Mouse (Mus musculus): ENCODE results near the gene Gm13283. TPM values are rescaled to one million over a fixed set of nuclear protein-coding genes. Genes with fewer than 3 reads are reported as not detected.
"Not testable (repeated sequence)": the region's sequence is repeated elsewhere in the genome, so short reads cannot be mapped to it uniquely, and the experiment has no call there.

Gene Gm13283
- not detected in 2 replicates for total RNA-seq (2021)
- long read RNA-seq, result 0 reads

DNA sequence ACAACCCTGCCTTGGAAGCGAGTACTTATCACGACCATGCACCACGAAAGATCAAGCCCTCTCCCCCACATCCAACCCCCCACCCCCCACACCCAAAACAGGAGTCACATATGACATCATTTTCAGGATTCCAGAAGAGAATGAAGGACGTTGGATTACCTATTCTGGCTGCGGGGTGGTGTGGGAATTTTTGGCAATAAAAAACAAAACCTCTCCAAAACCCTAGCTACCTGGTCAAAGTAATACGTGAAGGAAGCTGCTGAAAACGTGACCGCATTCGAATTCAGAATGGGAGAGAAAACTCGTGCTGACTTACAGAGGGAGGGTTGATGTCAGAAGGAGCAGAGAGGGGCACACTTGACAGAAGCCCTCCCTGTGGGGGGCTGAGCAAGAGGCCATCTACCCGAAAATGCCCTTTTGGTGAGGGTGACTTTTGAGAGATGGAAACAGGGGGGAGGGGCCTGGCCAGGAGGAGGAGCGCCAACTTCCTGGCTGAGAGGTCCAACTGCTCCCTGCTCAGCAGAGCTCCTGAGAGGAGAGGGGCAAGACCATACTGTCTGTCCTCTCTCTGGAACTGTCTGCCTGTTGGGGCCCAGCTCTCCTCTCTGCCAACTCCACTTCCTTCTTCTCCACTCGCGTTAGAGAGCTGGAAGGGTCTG, at the start of gene Gm13283:
Gene Gm13283, plus strand, starts transcription at position 510 of the 659 bp plus-strand sequence.
- DNase-seq, result not testable (repeated sequence)

DNA sequence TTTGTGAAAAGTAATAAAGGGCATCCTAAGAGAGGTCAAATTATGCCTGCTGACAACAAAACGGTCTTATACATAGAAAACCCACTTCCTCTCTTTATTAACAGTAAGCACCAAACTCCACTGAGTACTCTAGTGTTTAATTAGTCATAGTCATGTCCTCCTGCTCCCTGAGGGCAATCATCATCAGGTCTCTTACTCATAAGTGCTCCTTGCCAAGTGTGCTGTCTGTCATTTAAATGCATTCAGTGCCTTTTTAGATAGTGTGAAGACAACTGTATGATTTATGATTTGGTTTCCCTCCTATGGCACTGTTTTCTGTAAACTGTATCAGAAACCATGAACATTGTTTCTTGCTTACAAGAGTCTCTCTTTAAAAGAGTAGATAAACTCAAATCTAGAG, 45.6 kb upstream of the Gm13283 start:
- no peak for DNase-seq

DNA sequence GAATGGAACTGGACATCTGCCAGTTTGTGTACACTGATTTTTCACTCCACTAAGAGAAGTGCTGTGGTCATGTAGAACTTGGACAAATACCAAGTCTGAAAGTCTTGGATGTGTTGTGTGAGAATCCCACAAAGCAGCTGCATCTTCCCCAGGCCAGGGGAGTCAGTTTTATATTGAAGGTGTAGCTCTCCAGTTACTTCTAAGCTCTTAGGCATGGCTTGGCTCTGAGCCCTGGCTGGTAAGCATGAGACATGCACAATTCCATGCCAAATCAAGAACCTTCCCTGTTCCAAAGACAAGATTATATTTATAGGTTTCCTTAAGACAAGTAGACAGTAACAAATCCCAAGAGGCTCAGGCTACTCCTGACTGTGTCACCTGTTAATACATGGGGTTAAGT, 44.9 kb upstream of the Gm13283 start:
- peak; percentile 48 for DNase-seq

DNA sequence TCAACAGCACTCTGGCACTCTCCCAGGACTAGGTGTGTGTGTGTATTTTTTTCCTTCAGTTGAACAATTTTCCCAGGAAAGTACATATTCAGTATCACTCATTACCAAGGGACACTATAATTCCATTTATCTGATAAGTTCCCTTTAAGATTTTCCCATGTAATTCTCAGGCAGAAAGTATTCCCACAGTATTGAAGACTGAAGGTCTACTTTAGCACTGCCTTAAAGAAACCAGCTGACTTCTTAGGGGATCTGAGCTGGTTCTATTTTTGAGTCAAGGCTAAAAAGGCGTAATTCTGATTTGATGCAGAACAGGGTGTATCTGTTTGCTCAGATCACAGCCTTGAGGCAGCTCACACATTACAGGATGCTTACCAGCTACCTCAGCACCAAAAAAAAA, 41.2 kb upstream of the Gm13283 start:
- no peak for DNase-seq

DNA sequence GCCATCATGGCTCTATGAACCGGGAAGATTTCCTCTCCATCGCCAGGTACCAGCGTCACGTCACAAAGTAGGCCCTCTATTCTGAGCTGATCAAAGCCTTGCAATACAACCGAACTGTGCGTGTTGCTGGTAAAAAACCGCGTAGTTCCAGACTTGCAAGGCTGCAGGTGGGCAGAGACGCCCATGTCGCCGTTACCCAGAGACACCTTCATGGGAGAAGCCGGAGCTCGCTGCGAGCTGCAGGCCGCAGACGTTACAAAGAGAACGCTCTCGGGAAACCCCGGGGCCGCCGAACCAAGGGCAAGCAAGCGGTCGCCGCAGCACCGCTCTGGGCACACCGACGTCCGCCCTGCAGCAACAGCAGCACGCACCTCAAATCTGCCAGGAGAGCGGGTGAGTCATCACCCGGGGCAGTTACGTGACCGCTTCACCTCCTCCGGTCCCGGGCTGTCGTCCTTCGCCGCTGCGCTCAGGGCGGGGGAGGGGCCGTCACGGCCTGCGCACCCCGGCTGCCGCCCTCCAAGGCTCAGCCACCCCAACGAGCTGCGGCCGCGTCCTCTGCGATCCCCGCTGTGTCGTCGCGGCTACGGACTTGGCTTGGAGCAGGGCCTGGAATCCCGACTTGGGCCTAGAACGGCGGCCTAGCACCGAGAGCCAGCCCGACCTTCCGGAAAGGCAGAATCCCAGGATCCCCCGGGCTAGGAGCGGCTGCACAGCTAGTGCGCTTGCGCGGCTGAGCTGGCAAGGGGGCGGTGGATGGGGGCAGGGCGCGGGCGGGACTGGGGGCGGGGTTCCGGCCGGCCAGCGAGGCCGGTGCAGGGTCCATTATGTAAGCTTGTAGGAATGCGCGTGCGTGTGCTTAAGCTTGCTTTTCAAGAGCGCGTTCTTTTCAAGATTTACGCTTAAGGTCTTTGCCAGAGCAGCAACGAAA, 37.9 kb upstream of the Gm13283 start, which contains the start of the genes Gm26566 and Klhl9:
Gene Gm26566, plus strand, starts transcription at position 15 of the 931 bp plus-strand sequence.
Gene Klhl9, minus strand, starts transcription at position 675 of the 931 bp plus-strand sequence.
- DNase-seq, result peak; percentile 96

DNA sequence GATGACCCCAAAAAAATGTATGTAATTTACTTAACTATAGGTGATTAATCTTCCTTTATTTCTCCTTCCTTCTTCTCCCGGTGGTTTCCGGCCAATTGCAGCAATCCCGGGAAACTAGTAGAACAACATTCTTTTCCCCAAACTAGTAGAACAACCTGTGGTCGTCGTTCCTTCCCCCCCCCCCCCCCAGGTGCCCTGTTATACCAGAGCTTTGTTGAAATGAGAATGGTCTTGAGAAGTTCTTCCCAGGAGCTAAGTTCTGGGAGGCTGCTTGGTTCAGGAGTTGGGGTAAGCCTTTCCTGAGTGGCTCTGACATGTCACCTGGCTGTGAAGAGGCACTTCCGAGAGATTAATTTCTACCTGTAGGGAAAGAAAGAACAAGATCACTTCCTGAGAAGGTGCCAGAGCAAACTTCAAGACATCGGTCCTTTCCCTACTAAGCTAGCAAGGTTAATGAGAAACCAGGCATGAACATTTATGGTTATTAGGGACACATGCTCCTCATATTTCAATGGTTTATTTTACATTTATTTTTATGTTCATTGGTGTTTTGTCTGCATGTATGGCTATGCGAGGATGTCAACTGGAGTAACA, 36.3 kb upstream of the Gm13283 start:
- no peak for DNase-seq

DNA sequence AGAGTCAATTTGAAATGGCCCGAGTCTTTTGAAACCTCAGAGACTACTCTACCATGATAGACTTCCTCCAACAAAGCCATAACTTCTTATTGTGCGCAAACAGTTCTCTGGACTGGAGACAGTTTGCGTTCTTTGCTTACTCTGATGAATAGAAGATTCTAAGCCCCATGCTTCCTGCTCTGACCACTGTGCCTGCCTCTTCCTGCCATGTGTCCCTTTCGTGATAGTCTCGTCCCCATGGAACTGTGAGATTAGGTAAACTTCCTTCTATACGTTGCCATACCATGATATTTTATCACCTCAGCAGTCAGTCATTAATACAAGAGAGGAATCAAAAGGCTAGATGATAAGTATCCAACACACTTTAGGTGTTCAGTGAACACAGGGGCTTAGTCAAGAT, 33.2 kb upstream of the Gm13283 start:
- no peak for DNase-seq

DNA sequence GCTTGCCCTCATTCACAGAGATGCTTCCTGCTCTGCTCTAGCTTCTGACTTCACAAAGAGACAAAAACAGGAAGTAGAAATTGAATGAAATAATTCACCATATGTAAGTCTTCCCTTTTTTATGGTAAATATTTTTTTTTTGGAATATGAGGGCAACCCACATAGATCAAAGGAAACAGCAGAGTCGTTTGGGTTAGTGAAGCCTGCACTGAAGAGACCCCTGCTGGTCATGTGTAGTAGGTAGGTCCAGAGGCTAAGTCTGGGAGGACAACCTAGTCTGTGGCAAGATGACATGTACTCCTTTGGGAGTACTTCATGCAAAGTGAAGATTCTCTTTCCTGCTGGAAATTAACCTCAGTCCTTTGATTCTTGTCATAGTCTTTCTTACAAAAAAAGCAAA, 32.6 kb upstream of the Gm13283 start:
- peak; percentile 28 for DNase-seq

DNA sequence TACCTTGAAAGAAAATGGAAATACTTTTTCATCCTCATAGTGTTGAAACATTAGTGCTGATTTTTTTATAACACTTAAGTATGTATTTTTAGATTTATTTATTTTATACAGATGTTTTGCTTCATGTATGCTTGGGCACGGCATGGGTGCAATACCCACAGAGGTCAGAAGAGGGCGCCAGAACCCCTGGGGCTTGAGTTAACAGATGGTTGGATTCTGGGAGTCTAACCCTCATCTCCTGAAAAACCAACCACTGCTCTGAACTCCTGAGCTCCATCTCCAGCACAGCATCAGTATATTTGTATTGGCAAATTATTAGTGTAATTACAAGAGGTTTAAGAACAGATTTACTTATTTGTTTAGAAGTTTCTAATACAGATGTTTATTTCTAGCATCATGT, 21.4 kb upstream of the Gm13283 start:
- DNase-seq, result peak; percentile 75

DNA sequence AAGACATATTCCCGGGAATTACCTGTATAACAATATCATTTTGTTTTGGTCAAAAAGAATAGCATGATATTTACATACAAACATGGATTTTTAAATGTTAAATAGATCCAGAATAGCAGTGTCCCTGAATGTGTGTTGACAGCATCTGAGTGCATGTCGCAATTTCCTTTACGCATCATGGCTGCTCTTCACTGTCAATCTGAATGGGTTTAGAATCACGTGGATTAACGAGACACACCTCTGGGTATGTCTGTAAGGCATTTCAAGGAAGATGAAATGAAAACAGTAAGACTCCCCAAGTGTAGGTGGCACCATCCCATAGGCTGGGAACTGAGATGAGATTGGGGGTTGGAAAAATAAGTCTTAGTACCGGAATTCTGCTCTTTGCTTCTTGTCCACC, 20.9 kb upstream of the Gm13283 start:
- DNase-seq, result no peak

DNA sequence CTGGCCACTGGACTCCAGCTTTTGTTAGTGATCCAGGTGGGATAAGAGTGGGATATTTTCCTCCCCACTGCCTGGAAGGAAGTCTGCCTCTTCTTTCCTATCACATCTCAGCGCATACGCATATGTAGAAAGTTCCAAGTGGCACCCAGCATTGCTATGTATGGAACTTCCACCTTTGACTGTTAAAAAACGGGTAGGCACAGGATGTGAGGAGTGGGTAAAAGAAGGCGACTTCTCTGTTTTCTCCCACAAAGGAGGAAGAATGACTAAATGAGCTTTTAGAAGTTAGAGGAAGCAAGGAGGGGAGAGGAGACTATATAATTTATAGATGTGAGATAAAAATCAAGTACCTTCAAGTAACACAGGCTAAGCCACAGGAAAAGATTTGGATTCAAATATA, 18.5 kb upstream of the Gm13283 start:
- DNase-seq, result no peak

DNA sequence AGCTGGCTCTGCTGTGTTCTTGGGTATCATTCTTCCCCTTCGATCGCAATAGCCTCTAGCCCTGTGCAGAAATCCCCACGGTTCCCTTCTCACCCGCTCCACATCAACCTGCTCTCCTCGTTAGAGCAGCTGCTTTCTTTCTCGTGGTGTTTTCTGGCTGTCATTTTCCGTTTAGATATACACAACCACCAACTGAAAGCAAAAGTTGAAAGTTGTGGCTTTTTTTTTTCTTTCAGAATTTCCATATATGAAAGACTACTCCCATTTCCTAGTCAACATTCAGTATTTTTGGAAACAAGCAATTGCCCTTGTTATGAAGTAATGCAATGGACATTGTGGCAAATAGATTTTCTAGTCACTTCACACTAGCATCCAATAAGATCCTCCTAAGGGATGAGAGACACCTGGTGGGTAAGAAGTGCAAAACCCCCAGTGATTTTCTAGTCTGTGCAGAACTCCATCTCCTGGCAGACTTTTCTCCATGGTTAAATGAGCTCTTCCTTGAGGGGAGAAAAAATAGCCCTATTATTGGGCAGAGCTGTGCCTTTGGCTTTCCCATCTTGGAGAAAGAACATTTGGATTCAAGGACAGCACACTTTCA, 17.0 kb upstream of the Gm13283 start:
- no peak for DNase-seq

DNA sequence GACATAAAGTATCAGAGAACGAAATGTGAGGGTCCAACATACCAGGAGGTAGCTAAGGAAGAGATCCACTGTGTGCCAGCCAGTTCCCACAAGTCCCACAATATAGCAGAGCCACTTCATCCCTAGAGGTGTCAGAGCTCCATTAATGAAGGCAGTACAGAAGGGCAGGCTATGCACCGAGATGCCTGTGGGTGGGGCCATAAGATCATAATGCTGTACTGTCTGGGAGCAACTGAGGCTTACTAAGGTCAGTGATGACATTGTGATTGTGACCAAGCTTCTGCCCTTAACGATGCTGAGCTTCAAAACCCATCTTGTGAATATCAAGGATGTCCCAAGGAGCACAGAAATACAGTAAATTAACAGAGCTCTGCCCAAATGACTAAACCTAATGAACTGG, 15.7 kb upstream of the Gm13283 start:
- DNase-seq, result no peak

DNA sequence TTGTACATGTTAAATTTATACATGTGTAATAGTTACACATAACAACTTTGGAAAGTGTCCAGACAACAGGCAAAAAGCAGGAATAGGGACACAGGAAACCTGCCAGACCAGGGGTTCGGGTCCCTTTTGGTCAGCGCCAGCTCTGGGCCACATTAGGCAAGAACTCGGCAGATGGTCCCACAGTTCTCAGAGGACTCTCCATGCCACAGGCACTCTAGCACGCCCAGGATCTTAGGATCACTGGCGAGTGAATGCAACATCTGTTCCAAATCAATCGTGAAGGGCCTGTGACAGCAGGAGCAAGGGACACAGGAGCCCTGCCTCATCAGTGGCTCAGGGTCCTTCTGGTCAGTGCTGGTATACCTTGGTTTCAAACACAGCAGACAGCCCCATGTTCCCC, 10.0 kb upstream of the Gm13283 start:
- DNase-seq, result no peak

DNA sequence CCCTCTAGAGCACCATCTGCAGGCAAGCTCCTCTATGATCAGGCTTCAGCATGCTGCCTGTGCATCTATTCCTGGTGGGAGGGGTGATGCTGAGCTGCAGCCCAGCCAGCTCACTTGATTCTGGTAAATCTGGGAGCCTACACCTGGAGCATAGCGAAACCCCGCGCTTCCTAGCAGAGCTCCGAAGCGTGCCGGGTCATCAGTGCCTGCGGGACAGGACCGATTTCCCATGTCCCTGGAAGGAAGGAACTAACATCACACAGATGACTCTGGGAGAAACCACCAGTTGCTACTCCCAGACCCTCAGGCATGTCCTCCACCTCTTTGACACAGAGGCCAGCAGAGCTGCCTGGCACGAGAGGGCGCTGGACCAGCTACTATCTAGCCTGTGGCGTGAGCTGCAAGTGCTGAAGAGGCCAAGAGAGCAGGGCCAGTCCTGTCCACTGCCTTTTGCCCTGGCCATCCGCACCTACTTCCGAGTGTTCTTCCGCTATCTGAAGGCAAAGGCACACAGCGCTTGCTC, 5.0 kb upstream of the Gm13283 start, which contains the start of gene Gm13271:
Gene Gm13271, plus strand, starts transcription at position 51 of the 523 bp plus-strand sequence.
- DNase-seq, result peak; percentile 27

DNA sequence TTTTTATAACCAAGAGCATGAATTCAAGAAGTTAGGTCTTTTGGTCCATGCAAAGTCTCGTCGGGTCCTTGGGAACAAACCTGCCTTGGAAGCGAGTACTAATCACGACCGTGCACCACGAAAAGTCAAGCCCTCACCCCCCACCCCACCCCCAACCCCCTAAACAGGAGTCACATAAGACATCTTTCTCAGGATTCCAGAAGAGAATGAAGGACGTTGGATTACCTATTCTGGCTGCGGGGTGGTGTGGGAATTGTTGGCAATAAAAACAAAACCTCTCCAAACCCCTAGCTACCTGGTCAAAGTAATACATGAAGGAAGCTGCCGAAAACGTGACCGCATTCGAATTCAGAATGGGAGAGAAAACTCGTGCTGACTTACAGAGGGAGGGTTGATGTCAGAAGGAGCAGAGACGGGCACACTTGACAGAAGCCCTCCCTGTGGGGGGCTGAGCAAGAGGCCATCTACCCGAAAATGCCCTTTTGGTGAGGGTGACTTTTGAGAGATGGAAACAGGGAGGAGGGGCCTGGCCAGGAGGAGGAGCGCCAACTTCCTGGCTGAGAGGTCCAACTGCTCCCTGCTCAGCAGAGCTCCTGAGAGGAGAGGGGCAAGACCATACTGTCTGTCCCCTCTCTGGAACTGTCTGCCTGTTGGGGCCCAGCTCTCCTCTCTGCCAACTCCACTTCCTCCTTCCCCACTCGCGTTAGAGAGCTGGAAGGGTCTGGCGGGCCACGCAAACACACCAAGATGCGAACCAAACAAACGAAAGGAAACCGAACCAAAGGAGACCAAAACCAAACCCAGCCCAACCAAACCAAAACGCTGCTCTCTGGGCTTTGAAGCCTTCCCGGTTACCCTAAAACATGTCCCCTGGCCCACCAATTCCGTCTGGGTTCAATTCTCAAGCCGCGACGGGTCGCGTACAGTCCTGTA, 3.1 kb upstream of the Gm13283 start:
- DNase-seq, result not testable (repeated sequence)

DNA sequence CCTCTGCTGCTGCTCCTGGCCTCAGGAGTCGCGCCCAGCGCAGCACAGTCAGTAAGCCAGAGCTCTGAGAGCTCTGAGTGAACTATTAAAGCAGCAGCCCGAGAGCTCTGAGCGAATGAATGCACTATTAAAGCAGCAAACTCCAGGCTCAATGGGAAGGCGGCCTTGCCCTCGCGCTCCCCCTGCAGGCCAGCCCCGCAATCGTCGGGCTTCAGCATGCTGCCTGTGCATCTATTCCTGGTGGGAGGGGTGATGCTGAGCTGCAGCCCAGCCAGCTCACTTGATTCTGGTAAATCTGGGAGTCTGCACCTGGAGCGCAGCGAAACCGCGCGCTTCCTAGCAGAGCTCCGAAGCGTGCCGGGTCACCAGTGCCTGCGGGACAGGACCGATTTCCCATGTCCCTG, 2.3 kb upstream of the Gm13283 start:
- DNase-seq, result peak; percentile 77

DNA sequence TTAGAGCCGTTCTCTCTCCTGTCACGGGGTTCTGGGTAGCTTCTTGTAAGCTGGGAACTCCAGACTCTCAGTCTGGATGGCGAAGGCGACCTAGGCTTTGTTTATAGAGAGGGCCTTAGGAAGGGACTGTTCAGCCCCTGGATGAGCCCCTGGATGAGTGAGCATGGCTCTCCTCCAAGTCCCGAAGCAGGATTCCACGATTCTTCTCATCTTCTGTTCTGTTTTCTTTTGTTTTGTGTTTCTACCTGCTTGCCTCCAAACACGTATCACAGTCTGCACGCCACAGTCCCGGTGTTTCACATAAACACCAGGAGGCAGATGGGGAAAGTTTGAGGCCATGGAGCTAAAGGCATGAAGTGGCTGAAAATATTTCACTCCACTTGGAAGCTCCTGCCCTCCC, 1.2 kb upstream of the Gm13283 start:
- DNase-seq, result not testable (repeated sequence)

DNA sequence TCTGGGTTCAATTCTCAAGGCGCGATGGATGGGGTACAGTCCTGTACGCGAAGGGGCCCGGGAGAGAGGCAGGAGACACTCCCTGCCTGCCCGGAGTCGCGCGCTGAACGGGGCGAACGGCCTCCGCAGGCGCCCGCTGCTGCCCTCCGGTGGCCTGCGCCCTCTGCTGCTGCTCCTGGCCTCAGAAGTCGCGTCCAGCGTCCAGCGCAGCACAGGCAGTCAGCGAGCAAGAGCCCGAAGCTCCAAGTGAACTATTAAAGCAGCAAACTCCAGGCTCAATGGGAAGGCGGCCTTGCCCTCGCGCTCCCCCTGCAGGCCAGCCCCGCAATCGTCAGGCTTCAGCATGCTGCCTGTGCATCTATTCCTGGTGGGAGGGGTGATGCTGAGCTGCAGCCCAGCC, 512 bp downstream of the Gm13283 start:
- peak; percentile 75 for DNase-seq

DNA sequence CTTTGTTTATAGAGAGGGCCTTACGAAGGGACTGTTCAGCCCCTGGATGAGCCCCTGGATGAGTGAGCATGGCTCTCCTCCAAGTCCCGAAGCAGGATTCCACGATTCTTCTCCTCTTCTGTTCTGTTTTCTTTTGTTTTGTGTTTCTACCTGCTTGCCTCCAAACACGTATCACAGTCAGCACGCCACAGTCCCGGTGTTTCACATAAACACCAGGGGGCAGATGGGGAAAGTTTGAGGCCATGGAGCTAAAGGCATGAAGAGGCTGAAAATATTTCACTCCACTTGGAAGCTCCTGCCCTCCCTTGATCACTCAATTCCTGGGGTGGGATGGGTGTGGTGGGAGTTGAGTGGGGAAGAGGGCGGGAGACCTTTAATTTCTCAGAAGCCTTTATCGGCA, 1.9 kb downstream of the Gm13283 start:
- DNase-seq, result peak; percentile 31

DNA sequence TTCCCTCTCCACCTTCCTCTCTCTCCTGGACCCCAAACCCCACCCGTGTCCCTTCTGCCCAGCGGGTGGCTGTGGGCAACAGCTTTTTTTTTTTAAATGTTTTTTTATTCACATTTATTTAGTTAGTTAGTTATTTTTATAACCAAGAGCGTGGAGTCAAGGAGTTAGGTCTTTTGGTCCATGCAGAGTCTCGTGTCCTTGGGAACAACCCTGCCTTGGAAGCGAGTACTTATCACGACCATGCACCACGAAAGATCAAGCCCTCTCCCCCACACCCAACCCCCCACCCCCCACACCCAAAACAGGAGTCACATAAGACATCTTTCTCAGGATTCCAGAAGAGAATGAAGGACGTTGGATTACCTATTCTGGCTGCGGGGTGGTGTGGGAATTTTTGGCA, 2.4 kb downstream of the Gm13283 start:
- not testable (repeated sequence) for DNase-seq

Measured in adrenal gland, postnatal 25 days (tissue).